Mouse (Mus musculus) adrenal gland, adult 18-20 months (tissue): ENCODE measurements at regions not wholly inside any gene's neighbourhood (a gene's known extent, or its start where the extent isn't known, plus 50 kb on each side); places are given as distances from the start of the nearest gene placed in this dataset.

Experiments used
- DNase-seq, 2 experiments: peaks; one replicate each; pipeline ENCODE4 v3.0.0; 2021 to 2022; ENCODE audit warnings: low spot score in 2 of 2

DNA sequence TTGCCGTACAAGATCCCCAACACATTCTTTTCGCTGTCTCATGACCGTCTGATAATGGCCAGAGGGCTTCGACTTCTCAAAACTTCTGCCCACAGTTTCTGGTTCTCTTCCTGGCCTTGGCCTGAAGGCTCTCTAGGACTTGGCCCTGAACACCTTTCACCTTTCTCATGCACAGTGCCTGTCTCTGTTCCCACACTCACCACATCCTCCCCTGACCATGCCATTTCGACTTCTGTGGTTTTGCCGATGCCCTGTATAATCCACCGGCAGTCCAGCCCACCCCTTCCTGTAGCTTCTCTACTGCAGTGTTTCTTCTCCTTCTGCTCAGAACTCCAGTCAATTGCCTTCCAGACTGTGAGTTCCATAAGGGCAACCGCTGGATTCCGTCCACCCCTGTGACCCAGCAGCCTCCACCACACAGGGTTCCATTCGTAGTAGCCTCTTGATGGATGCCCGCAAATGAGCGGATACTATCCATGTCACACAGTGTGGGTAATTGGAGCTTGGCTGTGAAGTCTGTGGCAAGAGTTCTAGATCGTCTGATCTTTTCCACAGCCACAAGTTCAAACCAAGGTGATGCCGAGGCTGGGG is 53.3 kb upstream of the Cnih3 start:
- DNase-seq: no peak

DNA sequence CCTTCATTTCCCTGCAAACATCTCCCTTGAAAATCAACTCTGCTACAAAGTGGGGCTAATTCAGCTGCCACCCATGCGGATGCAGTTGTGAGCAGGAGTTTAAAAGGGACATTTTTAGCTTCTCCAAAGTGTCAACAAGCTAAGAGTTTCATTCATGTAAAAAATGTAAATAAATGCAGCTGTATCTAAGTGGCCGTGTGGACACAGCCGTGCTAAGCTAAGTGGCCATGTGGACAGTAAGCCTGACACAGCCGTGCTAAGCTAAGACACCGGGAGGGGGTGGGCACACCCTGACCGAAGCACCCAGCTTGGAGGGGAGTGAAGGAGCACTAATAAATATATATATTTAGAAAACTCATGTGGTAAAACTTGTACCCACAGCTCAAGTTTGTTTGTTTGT is 52.6 kb upstream of the Cnih3 start:
- DNase-seq: no peak

DNA sequence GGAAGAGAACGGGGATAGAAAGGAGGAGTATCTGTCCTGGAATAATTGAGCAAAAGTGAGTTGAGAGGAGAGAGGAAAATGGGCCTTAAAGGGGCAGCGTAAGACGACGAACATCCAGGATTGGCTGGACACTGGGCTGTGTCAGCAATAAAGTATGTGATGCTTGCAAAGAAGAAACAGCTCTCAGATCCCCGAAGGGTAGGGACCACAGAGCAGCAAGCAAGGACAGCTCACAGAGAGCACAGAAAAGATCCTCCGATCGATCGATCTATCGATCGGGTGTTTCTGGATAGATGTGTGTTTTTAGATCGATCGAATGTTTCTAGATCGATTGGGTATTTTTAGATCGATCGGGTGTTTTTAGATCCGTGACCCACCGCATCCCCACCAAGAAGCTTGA is 50.3 kb upstream of the Cnih3 start:
- no peak for DNase-seq
